Mouse (Mus musculus) layer of hippocampus, adult 18-20 months (tissue): ENCODE measurements at regions not wholly inside any gene's neighbourhood (a gene's known extent, or its start where the extent isn't known, plus 50 kb on each side); places are given as distances from the start of the nearest gene placed in this dataset.
A peak's percentile ranks its signal among the peaks of the same experiment; 100 is the strongest.

ENCODE experiments used
- DNase-seq, 2 experiments: peaks; one replicate each; pipeline ENCODE4 v3.0.0; 2022; ENCODE audit warnings: low spot score in 2 of 2

DNA sequence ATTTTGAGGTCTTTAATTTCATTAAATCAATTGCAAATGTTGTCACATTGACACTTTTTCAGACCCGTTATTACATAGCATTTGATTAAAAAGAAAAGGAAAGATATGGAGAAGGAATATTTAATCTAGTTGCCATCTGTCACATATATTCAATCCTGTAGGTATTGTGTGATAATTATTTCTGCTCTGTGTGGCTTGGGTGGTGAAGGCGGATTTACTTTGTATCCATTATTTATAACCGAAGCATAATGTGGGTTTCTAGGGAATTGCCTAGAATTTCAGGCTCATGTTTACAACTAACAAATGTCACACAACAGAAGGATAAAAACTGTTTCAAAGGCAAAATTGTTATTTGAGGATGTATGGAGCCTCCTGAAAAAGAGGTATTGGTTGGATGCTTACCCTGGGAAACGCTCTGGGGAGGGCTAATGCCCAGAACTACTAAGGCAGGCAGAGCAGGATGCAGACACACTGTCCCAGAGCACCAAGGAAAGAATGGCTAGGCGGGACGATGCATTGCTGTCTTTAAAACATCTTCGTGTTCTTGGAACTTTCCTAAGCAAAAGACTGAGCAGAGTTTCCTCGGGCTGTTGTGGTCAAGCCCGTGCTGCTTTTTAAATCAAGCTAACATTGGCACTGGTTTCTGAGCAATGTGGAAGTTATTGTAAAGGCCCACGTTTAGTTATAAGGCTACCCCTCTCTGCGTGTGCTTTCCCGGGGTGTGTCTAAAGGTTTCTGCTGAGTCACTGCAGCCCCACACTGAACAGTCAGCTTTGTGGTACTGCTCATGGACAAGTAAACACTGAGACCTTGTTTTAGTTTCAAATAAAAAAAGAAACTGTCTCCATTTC lies 105.8 kb upstream of the Sgk1 start:
- DNase-seq = no peak

- DNase-seq = no peak
Measured at GRCm38 (mm10) chr10:21776762-21777080, 105.3 kb upstream of the Sgk1 start.

GRCm38 (mm10) chr10:21777103-21777502 lies 104.9 kb upstream of the Sgk1 start:
- DNase-seq = no peak

GRCm38 (mm10) chr10:21783478-21783877 lies 98.5 kb upstream of the Sgk1 start:
- DNase-seq = no peak

GRCm38 (mm10) chr10:21785110-21785509 lies 96.9 kb upstream of the Sgk1 start:
- no peak for DNase-seq

- no peak for DNase-seq
Measured at GRCm38 (mm10) chr10:21785785-21786184, 96.2 kb upstream of the Sgk1 start.

- no peak for DNase-seq
Measured at GRCm38 (mm10) chr10:21789847-21790530, 92.0 kb upstream of the Sgk1 start.

DNA sequence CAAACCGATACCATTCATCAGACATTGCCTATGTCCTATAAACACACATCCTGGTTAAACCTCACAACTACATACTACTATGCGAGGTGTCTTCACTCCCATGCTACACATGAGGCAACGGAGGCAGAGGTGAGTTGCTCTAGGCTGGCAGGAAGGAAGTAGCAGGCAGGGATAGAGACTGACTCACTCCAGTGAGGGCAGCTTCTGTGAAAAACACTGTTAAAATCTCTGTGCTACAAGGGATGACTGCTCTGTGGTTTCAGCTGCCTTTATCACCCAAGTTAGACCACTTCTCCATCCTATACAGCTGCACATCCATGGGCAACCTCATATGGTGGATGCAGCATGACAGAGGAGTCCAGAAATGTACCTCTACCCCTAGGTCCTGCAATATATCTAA lies 91.0 kb upstream of the Sgk1 start:
- DNase-seq = no peak

DNA sequence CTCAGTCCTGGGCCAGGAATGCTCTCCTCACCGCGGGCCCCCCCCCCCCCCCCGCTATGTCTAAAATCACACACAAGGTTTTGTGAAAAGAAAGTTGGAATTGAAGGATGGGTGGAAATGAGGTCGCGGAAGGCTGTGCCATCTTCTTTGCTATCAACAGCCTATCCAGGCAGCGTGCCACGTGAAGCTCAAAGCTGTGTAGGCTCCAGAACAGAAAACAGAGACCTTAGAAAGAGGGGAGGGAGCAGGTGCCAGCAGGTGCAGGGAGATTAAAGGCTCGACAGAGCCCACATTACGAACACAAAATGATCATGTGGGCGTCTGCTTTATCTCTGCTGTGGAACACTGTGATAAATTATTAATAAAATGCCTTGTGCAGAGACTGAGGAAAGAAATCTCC lies 89.6 kb upstream of the Sgk1 start:
- no peak for DNase-seq

DNA sequence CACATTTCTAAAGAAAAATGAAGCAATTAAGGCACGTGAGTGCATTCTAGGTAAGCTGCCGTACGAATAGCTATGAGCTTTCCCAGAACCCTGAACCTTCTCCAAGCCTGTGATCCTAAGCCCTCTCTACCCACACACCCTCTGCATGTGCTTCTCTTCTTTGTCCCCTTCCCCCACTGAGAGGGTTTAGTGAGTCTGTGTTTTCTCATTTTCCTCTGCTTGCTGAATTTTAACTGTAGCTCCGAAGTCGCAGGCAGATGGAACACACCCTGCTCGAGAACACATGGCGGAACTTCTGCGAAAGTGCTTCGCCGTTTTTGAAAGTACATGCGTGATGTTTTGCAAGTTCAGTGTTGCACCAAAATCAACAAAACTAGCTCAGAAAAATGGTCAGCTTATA lies 88.3 kb upstream of the Sgk1 start:
- DNase-seq = peak; percentile 59 to 75

- no peak for DNase-seq
Measured at GRCm38 (mm10) chr10:21796386-21796785, 85.6 kb upstream of the Sgk1 start.

DNA sequence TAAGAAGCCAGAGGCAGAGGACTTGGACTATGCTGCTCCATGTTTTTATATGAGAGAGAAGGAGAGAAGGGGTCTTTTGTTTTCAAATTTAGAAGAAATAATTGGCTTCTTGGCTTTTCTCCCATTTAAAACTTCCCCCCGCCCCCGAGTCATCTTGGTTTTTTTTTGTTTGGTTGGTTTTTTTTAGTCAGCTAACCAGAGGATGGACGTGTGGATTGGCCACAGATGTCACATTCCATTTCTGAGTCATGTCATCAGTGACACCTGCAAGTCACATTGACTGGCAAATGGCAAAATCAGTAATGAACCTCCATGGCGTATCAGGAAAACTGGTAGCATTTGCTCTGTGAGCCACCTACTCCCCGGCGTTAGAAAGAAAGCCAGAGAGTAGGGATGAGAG lies 83.9 kb upstream of the Sgk1 start:
- DNase-seq = no peak

DNA sequence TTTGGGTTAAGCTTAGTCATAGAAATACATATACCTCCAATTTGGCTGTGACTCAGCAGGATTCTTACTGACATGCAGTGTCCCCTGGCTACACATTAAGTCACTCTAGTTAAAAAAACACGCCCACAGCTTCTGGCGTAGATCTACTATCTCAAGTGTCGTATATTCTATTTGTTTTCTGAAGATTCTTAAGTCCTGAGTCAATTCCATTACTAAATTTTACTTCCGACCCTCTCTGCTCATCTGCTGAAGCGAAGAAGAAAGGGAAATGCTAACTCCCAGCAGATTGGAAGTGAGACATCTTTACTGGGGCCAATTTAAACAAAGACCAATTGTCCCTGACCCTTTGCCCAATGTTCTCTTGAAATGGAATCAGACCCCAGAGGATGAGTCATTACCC lies 80.4 kb upstream of the Sgk1 start:
- DNase-seq = no peak

DNA sequence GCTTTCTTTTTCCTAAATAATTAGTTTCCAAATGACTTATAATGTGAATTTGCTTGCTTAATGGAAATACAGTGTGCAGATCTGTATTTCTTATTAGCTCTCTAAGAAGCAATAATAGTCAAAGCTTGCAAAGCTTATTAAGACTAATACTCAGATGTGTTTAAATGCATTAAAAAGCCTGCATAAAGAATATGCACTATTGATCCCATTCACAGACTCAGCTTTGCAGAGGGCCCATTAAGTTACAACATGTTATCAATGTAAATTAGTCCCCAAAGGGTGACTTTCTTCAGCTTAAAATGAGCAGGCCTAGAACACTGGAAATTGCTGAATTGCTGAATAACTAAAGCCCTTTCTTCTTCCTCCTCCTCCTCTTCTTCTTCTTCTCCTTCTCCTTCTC lies 78.8 kb upstream of the Sgk1 start:
- DNase-seq = no peak

- DNase-seq = no peak
Measured at GRCm38 (mm10) chr10:21804761-21805160, 77.2 kb upstream of the Sgk1 start.

GRCm38 (mm10) chr10:21805606-21806005 lies 76.4 kb upstream of the Sgk1 start:
- DNase-seq = no peak

GRCm38 (mm10) chr10:21806716-21807115 lies 75.3 kb upstream of the Sgk1 start:
- DNase-seq = no peak

DNA sequence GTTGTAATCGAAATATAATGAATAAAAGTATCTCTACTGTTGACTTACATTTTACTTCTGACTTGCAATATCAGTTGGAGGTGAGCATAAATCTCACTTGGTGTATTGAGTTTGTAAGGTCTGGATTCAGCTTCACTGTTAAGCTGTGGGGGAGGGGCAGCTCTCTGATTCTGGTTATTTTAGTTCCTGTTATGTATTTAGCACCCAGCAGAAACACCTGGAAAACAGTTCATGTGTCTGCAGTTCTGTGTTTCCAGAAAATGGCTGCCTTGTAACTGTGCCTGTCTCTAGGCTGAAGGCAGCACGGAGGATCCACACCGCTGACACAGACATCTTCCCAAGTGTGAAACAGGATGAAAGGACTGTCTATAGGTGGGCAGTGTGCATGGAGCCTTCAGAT lies 62.3 kb upstream of the Sgk1 start:
- no peak for DNase-seq

GRCm38 (mm10) chr10:21821421-21821820 lies 60.6 kb upstream of the Sgk1 start:
- no peak for DNase-seq

GRCm38 (mm10) chr10:21824418-21825025 lies 57.5 kb upstream of the Sgk1 start:
- DNase-seq = no peak

GRCm38 (mm10) chr10:21826793-21827504 lies 55.0 kb upstream of the Sgk1 start:
- DNase-seq = no peak

DNA sequence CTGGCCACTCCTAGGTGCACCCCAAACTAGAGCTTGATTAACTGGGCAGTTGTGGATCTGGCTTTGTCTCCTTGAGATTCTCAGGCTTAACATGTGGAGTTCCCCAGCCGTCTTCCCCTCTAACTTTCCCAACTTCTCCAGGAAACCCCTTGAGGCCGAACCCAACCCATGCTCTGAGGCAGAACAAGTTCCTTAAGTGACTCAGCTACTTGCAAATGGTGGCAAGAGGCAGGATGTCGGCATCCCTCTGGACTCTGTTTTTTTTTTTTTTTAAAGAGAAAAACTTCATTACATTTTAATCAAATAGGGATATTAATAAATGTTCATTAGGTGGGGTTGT lies 54.5 kb upstream of the Sgk1 start:
- no peak for DNase-seq
